Mouse (Mus musculus): ENCODE measurements around the gene Slc17a4. TPM values are rescaled to one million over a fixed set of nuclear protein-coding genes. Genes with fewer than 3 reads are reported as not detected.

Gene Slc17a4
- polyA plus RNA-seq, 1 experiment from 2014 or later = not detected

DNA sequence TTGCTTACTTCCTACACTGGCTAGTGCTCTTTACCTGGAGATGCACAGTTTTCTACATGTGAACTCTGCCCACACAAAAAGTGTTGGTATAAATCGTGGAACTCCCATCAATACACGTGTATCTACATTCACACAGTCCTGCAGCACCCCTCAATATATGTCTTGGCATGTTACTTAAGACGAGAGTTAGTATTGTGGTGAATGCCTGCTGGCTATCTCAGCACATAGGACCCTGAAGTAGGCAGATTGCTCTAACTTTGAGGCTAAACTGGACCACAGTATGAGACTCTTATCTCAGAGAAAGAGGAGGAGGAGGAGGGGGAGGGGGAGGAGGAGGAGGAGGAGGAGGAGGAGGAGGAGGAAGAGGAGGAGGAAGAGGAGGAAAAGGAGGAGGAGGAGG, 35.7 kb downstream of the Slc17a4 start:
- Histone ChIP-seq H3K36me3 (replicated peaks; ENCODE audit: control insufficient read depth, insufficient read depth) (no peaks in the 10 kb centered on the region), H3K9me3 (ENCODE audit: control insufficient read depth, low read length) (no peaks in the 10 kb centered on the region), H3K9ac (no peak overlapping the region), H3K4me2 (replicated peaks) (no peak overlapping the region), H3K27ac (no peak overlapping the region), H3K4me1 (replicated peaks; ENCODE audit: control insufficient read depth, insufficient read depth, low read length) (no peaks in the 10 kb centered on the region), H3K4me3 (replicated peaks; ENCODE audit: low read length) (no peak overlapping the region), H3K27me3 (ENCODE audit: control insufficient read depth, insufficient read depth, low read length) (no peaks in the 10 kb centered on the region)
- ATAC-seq (ENCODE audit: low FRiP score) (no peak), DNase-seq (ENCODE audit: low spot score) (no peak)
- WGBS = 76% methylated on average over 3 of the region's 3 CpGs

DNA sequence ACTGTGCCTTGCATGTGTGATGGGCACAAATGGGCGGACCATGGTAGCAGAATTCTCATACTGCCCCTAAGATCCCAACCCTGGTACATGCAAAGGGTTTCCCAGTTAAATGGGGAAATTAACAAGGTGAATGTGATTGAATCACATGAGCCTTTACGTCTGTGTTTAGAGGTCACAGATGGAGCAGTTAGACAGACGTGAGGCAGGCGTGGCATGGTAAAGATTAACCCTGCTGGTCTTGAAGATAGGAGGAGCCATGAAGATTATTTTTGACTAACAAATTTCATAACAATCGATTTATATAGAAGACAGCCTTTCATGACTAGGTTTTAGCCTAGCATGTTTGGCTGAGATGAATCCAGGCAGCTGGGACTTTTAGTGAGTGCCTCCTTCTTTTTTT, 41.7 kb downstream of the Slc17a4 start:
- ATAC-seq (ENCODE audit: low FRiP score) = no peak

GRCm38 (mm10) chr13:23869996-23870395, 44.8 kb downstream of the Slc17a4 start:
- no peaks in the 10 kb centered on the region for H3K27me3 ChIP-seq (ENCODE audit: control insufficient read depth, insufficient read depth, low read length)
- H3K36me3 ChIP-seq (replicated peaks; ENCODE audit: control insufficient read depth, insufficient read depth) = no peaks in the 10 kb centered on the region
- no peaks in the 10 kb centered on the region for H3K9me3 ChIP-seq (ENCODE audit: control insufficient read depth, low read length)
- H3K4me2 ChIP-seq (replicated peaks) = no peak overlapping the region
- no peak for ATAC-seq (ENCODE audit: low FRiP score)
- H3K9ac ChIP-seq = no peak overlapping the region
- no peaks in the 10 kb centered on the region for H3K4me1 ChIP-seq (replicated peaks; ENCODE audit: control insufficient read depth, insufficient read depth, low read length)
- H3K27ac ChIP-seq = no peak overlapping the region
- 85% methylated on average over 3 of the region's 3 CpGs for WGBS
- DNase-seq (ENCODE audit: low spot score) = no peak
- H3K4me3 ChIP-seq (replicated peaks; ENCODE audit: low read length) = no peak overlapping the region

More for the DNA sequence above, 41.7 kb downstream of the Slc17a4 start:
- Histone ChIP-seq H3K36me3 (replicated peaks; ENCODE audit: control insufficient read depth, insufficient read depth) (no peaks in the 10 kb centered on the region), H3K4me1 (replicated peaks; ENCODE audit: control insufficient read depth, insufficient read depth, low read length) (no peaks in the 10 kb centered on the region), H3K27me3 (ENCODE audit: control insufficient read depth, insufficient read depth, low read length) (no peaks in the 10 kb centered on the region), H3K9ac (no peak overlapping the region), H3K27ac (no peak overlapping the region), H3K9me3 (ENCODE audit: control insufficient read depth, low read length) (no peaks in the 10 kb centered on the region), H3K4me3 (replicated peaks; ENCODE audit: low read length) (no peak overlapping the region), H3K4me2 (replicated peaks) (no peak overlapping the region)
- DNase-seq (ENCODE audit: low spot score) = no peak
- 86% methylated on average over 5 of the region's 5 CpGs for WGBS

DNA sequence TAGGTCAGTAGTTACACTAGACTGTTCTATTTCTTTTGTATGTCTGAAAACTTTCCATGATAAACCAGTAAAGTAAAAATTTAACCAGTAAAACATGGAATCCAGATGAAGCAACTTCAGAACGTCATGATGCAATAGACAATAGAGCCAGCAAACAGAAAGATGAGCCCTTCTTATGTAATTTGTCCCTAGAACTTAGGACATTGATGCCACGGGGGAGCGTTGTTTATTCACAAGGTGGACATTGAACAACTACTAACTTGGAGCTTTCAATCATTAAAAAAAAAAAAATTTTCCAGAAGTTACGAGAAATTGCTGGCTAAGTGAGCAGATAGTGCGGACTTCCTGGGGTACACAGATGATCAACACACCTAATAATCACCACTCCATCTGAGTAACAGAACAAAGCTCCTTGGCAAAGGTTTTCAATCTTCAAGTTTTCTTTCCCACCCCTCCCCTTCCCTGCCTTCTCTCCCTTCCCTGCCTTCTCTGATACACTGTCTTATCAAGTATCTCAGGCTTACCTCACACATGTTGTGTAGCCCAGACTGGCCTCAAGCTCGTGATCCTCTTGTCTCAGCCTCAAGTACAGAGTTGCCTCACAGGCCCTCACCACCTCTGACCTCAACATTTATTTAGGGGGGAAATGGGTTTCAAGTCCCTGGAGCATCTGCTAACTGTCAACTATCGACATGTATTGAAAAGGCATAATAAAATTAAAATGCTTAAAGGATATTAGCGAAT, 45.8 kb downstream of the Slc17a4 start:
- H3K36me3 ChIP-seq (replicated peaks; ENCODE audit: control insufficient read depth, insufficient read depth) = no peaks in the 10 kb centered on the region
- ATAC-seq (ENCODE audit: low FRiP score) (no peak), DNase-seq (ENCODE audit: low spot score) (no peak)
- H3K4me2 ChIP-seq (replicated peaks) = no peak overlapping the region
- no peak overlapping the region for H3K9ac ChIP-seq
- H3K27me3 ChIP-seq (ENCODE audit: control insufficient read depth, insufficient read depth, low read length) = no peaks in the 10 kb centered on the region
- no peak overlapping the region for H3K27ac ChIP-seq
- no peak overlapping the region for H3K4me3 ChIP-seq (replicated peaks; ENCODE audit: low read length)
- no peaks in the 10 kb centered on the region for H3K9me3 ChIP-seq (ENCODE audit: control insufficient read depth, low read length)
- H3K4me1 ChIP-seq (replicated peaks; ENCODE audit: control insufficient read depth, insufficient read depth, low read length) = no peaks in the 10 kb centered on the region
- 90% methylated on average over 8 of the region's 8 CpGs for WGBS

DNA sequence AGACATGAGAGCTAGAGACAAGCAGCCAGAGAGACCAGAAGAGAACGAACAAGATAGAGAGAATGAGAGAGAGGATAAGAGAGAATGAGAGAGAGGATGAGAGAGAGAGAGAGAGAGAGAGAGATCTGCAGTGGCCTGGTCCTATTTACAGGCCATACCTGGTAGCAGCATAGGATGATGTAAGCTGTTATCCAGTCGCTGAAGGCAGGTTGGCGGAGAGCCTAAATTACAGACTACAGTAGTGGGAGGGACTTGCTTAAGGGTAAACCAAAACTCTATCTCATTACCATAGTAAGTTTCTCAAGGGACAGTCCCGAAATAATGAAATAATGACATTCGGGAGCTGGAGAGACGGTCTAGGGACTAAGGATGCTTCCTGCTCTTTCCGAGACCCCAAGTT, 47.4 kb downstream of the Slc17a4 start, which contains the start of gene Slc17a1:
Gene Slc17a1, plus strand, starts transcription at position 346 of the 400 bp plus-strand sequence.
- ATAC-seq (ENCODE audit: low FRiP score) (no peak), DNase-seq (ENCODE audit: low spot score) (no peak)
- Histone ChIP-seq H3K36me3 (replicated peaks; ENCODE audit: control insufficient read depth, insufficient read depth) (no peaks in the 10 kb centered on the region), H3K9ac (no peak within 1 kb of the TSS), H3K4me2 (replicated peaks) (no peak within 1 kb of the TSS), H3K4me3 (replicated peaks; ENCODE audit: low read length) (no peak within 1 kb of the TSS), H3K9me3 (ENCODE audit: control insufficient read depth, low read length) (no peaks in the 10 kb centered on the region), H3K4me1 (replicated peaks; ENCODE audit: control insufficient read depth, insufficient read depth, low read length) (no peaks in the 10 kb centered on the region), H3K27ac (no peak within 1 kb of the TSS), H3K27me3 (ENCODE audit: control insufficient read depth, insufficient read depth, low read length) (no peaks in the 10 kb centered on the region)
- 91% methylated on average over 7 of the region's 7 CpGs for WGBS

GRCm38 (mm10) chr13:23867000-23867399, 47.8 kb downstream of the Slc17a4 start:
- WGBS = 88% methylated on average over 6 of the region's 6 CpGs
- H3K36me3 ChIP-seq (replicated peaks; ENCODE audit: control insufficient read depth, insufficient read depth) = no peaks in the 10 kb centered on the region
- no peak for ATAC-seq (ENCODE audit: low FRiP score)

GRCm38 (mm10) chr13:23866086-23866710, 48.6 kb downstream of the Slc17a4 start:
- WGBS = 83% methylated on average over 9 of the region's 9 CpGs
- Histone ChIP-seq H3K27me3 (ENCODE audit: control insufficient read depth, insufficient read depth, low read length) (no peaks in the 10 kb centered on the region), H3K9ac (no peak overlapping the region), H3K4me3 (replicated peaks; ENCODE audit: low read length) (no peak overlapping the region), H3K9me3 (ENCODE audit: control insufficient read depth, low read length) (no peaks in the 10 kb centered on the region), H3K36me3 (replicated peaks; ENCODE audit: control insufficient read depth, insufficient read depth) (no peaks in the 10 kb centered on the region), H3K27ac (no peak overlapping the region), H3K4me1 (replicated peaks; ENCODE audit: control insufficient read depth, insufficient read depth, low read length) (no peaks in the 10 kb centered on the region), H3K4me2 (replicated peaks) (no peak overlapping the region)
- ATAC-seq (ENCODE audit: low FRiP score) = no peak
- DNase-seq (ENCODE audit: low spot score) = no peak

More at GRCm38 (mm10) chr13:23867000-23867399, 47.8 kb downstream of the Slc17a4 start:
- no peak overlapping the region for H3K4me3 ChIP-seq (replicated peaks; ENCODE audit: low read length)
- no peak overlapping the region for H3K27ac ChIP-seq
- H3K4me2 ChIP-seq (replicated peaks) = no peak overlapping the region
- DNase-seq (ENCODE audit: low spot score) = no peak
- H3K27me3 ChIP-seq (ENCODE audit: control insufficient read depth, insufficient read depth, low read length) = no peaks in the 10 kb centered on the region
- H3K4me1 ChIP-seq (replicated peaks; ENCODE audit: control insufficient read depth, insufficient read depth, low read length) = no peaks in the 10 kb centered on the region
- H3K9me3 ChIP-seq (ENCODE audit: control insufficient read depth, low read length) = no peaks in the 10 kb centered on the region
- H3K9ac ChIP-seq = no peak overlapping the region

DNA sequence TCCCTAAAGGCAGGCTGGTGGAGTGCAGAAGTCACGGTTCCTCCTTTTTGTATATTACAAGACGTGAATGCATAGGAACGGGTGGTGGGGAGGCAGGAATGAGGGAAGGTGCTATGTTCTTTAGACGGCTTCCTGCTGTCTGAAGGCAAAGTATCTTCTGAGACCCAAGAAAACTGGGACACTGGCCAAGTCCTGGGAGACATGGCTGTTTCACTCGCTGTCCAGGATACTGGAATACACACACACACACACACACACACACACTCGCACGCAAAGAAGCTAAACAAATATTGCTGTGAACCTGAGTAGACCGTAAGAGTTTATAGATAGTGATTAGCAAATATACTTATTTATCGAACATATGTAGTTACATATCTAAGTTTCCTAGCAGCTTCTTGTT, 50.1 kb downstream of the Slc17a4 start:
- Histone ChIP-seq H3K4me1 (replicated peaks; ENCODE audit: control insufficient read depth, insufficient read depth, low read length) (no peaks in the 10 kb centered on the region), H3K9ac (no peak overlapping the region), H3K27ac (no peak overlapping the region), H3K36me3 (replicated peaks; ENCODE audit: control insufficient read depth, insufficient read depth) (no peaks in the 10 kb centered on the region), H3K4me3 (replicated peaks; ENCODE audit: low read length) (no peak overlapping the region), H3K27me3 (ENCODE audit: control insufficient read depth, insufficient read depth, low read length) (no peaks in the 10 kb centered on the region), H3K4me2 (replicated peaks) (no peak overlapping the region), H3K9me3 (ENCODE audit: control insufficient read depth, low read length) (no peaks in the 10 kb centered on the region)
- WGBS = 82% methylated on average over 9 of the region's 9 CpGs
- DNase-seq (ENCODE audit: low spot score) = no peak
- no peak for ATAC-seq (ENCODE audit: low FRiP score)

GRCm38 (mm10) chr13:23861815-23862214, 53.0 kb downstream of the Slc17a4 start:
- Histone ChIP-seq H3K36me3 (replicated peaks; ENCODE audit: control insufficient read depth, insufficient read depth) (no peaks in the 10 kb centered on the region), H3K4me3 (replicated peaks; ENCODE audit: low read length) (no peak overlapping the region), H3K9me3 (ENCODE audit: control insufficient read depth, low read length) (no peaks in the 10 kb centered on the region), H3K27me3 (ENCODE audit: control insufficient read depth, insufficient read depth, low read length) (no peaks in the 10 kb centered on the region), H3K4me1 (replicated peaks; ENCODE audit: control insufficient read depth, insufficient read depth, low read length) (no peaks in the 10 kb centered on the region), H3K27ac (no peak overlapping the region), H3K9ac (no peak overlapping the region), H3K4me2 (replicated peaks) (no peak overlapping the region)
- no peak for ATAC-seq (ENCODE audit: low FRiP score)
- no peak for DNase-seq (ENCODE audit: low spot score)

All from hindbrain, embryonic 14.5 days (tissue).